ENCODE assay signal across 8 mouse cellular contexts in the genomic region with DNA sequence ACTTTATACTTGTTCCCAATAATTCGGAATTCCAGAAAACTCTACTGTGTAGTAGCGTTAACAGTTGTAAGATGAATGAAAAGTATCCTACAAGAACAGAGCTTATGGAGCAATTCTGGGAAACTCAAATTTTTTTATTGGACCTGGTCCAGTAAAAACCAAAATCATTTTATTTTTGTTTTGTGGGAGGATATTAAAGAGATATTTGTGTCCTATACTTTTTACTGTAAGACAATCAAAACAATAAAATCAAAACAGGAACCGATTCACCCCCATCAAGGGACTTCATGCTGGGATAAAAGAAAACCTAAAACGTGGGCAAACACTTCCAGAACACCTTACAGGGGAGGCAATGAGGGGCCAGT. TPM values are rescaled to one million over a fixed set of nuclear protein-coding genes. Genes with fewer than 3 reads are reported as not detected.
A peak's percentile ranks its signal among the peaks of the same experiment; 100 is the strongest.
DNase-seq lines count a peak whose midpoint lies in the region; ATAC-seq lines count a peak whose summit lies in the region.

No protein-coding gene starts in this region.

- H3K36me3 ChIP-seq in hindbrain, embryonic 11.5 days (ENCODE audit: control insufficient read depth, insufficient read depth, low read length) = no peaks in the 10 kb centered on the region
- no peaks in the 10 kb centered on the region for H3K36me3 ChIP-seq in midbrain, embryonic 11.5 days (ENCODE audit: control insufficient read depth, insufficient read depth, low read length)

- ATAC-seq in hindbrain, embryonic 11.5 days (ENCODE audit: low FRiP score) = peak; percentile 0; the same call in 1 of the 2 replicates
- no peak for ATAC-seq in midbrain, embryonic 11.5 days (ENCODE audit: low FRiP score)

- H3K4me1 ChIP-seq in brown adipose tissue, adult 24 weeks (ENCODE audit: control insufficient read depth, insufficient read depth, insufficient read length, low read length) = peaks cover 5% of the 10 kb centered on the region; the same call in 1 of the 2 replicates
- no peaks in the 10 kb centered on the region for H3K4me1 ChIP-seq in hindbrain, embryonic 11.5 days (replicated peaks; ENCODE audit: control insufficient read depth, insufficient read depth, low read length)
- peaks cover 14% of the 10 kb centered on the region for H3K4me1 ChIP-seq in midbrain, embryonic 11.5 days (ENCODE audit: control insufficient read depth, insufficient read depth, low read length)

- peak overlapping the region; percentile 36 for H3K4me2 ChIP-seq in hindbrain, embryonic 11.5 days (replicated peaks; ENCODE audit: low read depth, low read length)
- H3K4me2 ChIP-seq in midbrain, embryonic 11.5 days = peak overlapping the region; percentile 58

- H3K27me3 ChIP-seq in hindbrain, embryonic 11.5 days (ENCODE audit: control insufficient read depth, insufficient read depth, low read length) = no peaks in the 10 kb centered on the region
- no peaks in the 10 kb centered on the region for H3K27me3 ChIP-seq in midbrain, embryonic 11.5 days (ENCODE audit: control insufficient read depth, insufficient read depth, low read length)

- DNase-seq in kidney, adult 9 months = peak; percentile 9
- DNase-seq in kidney, postnatal 10 days = no peak
- DNase-seq in hindbrain, embryonic 11.5 days (ENCODE audit: low spot score) = no peak
- no peak for DNase-seq in midbrain, embryonic 11.5 days (ENCODE audit: low spot score, missing footprints)
- no peak for DNase-seq in yolk sac, embryonic 10.5 days (ENCODE audit: low spot score)
- no peak for DNase-seq in adrenal gland, postnatal 25 days
- DNase-seq in ovary, adult 18-20 months (ENCODE audit: low spot score) = no peak

- H3K4me3 ChIP-seq in brown adipose tissue, adult 24 weeks (ENCODE audit: insufficient read depth, low read depth, low read length) = peak overlapping the region; percentile 61
- peak overlapping the region; percentile 34 for H3K4me3 ChIP-seq in hindbrain, embryonic 11.5 days (ENCODE audit: low read depth, low read length)
- peak overlapping the region; percentile 39 for H3K4me3 ChIP-seq in midbrain, embryonic 11.5 days (ENCODE audit: low read depth, low read length)

- no peak overlapping the region for H3K9ac ChIP-seq in hindbrain, embryonic 11.5 days (ENCODE audit: low read depth, low read length)
- H3K9ac ChIP-seq in midbrain, embryonic 11.5 days (ENCODE audit: low read length) = peak overlapping the region; percentile 49; the same call in 1 of the 2 replicates

- H3K9me3 ChIP-seq in hindbrain, embryonic 11.5 days (ENCODE audit: control insufficient read depth, low read length) = no peaks in the 10 kb centered on the region
- H3K9me3 ChIP-seq in midbrain, embryonic 11.5 days (ENCODE audit: control insufficient read depth, low read length) = no peaks in the 10 kb centered on the region

- peak overlapping the region; percentile 82 for H3K27ac ChIP-seq in brown adipose tissue, adult 24 weeks (replicated peaks; ENCODE audit: low read depth, low read length)
- no peak overlapping the region for H3K27ac ChIP-seq in hindbrain, embryonic 11.5 days (ENCODE audit: low read depth, low read length)
- peak overlapping the region; percentile 40 for H3K27ac ChIP-seq in midbrain, embryonic 11.5 days (ENCODE audit: low read depth, low read length)

- 26% methylated on average over 4 of the region's 4 CpGs for WGBS in hindbrain, embryonic 11.5 days
- WGBS in midbrain, embryonic 11.5 days = 28% methylated on average over 4 of the region's 4 CpGs

RNA-seq across cellular contexts. Expression of gene Hsd17b12, which starts 0.7 kb away (rescaled TPM):
- 393 and 417 TPM in 2 replicates for polyA plus RNA-seq in brown adipose tissue, adult 24 weeks (2012; ENCODE audit: insufficient read depth, insufficient read length, missing spikeins)
- 129 and 132 TPM in 2 replicates for polyA plus RNA-seq in hindbrain, embryonic 11.5 days (2014; fragmentation: Nextera tagmentation; extraction: Ambion mirVana)
- polyA plus RNA-seq in midbrain, embryonic 11.5 days (2014; fragmentation: Nextera tagmentation; extraction: Ambion mirVana) = 131 and 141 TPM in 2 replicates
- total RNA-seq in adrenal gland, postnatal 25 days (2021) = 152 and 165 TPM in 2 replicates
